Mouse (Mus musculus) Patski (cell line): ENCODE data around the gene Ugt1a2. TPM values are rescaled to one million over a fixed set of nuclear protein-coding genes. Genes with fewer than 3 reads are reported as not detected.
A peak's percentile ranks its signal among the peaks of the same experiment; 100 is the strongest.

Experiments used
- ATAC-seq: fragments of 100-300 bp; one replicate; pipeline ENCODE4 v1.8.0; 2021
- CTCF ChIA-PET: fragments of 350-600 bp; sonication (Branson Sonifier 250); formaldehyde crosslinking; loops from one replicate; lab custom pipeline; 2022; ENCODE audit warnings: inconsistent platforms; lab: Charles Lee
- POLR2A ChIA-PET: fragments of 350-600 bp; sonication (Branson Sonifier 250); formaldehyde crosslinking; loops from one replicate; lab custom pipeline; 2022; ENCODE audit warnings: antibody characterized with exemption, inconsistent platforms; lab: Charles Lee
- DNase-seq: peaks from one replicate; pipeline ENCODE4 v3.0.0-alpha.2; 2011; ENCODE audit warnings: low read depth, low spot score
- H3K27me3 ChIP-seq: fragments of 371-371 bp; one replicate; pipeline ENCODE4 v1.5.1; 2021
- CTCF ChIP-seq: fragments of 100-300 bp; IDR thresholded peaks from one replicate; pipeline ENCODE4 v1.5.1; 2021
- in situ Hi-C: fragments of 300-500 bp; cut with MboI; formaldehyde crosslinking; loops from 3 replicates; pipeline ENCODE4 v1.11.1; 2018; ENCODE audit warnings: low pct_unique_long_range_greater_than_20kb, mixed read lengths
- polyA plus RNA-seq: library from polyadenylated mRNA; unstranded; gene quantifications from one replicate; pipeline ENCODE4 v1.2.3, GENCODE M21; 2021

Gene Ugt1a2
- polyA plus RNA-seq, 1 experiment from 2014 or later: 5.6 TPM

DNA sequence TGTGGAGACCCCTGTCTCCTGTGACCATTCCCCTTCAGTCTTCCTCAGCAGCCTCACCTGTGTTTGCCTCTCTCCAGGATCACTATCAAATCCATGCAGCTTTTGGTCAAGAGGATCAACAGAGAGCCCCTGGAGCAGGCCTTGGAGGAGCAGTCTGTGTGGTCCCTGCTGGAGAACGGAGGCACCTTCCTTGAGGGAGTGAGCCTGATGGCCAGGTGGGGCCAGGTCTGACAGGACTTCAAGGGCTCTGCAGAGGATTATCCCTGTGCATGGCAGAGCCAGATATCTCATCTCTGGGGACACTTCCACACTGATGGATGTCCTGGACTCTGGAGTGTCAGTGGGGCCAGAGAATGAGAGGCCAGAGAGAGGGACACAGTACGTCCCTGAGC is 55.1 kb downstream of the Ugt1a2 start:
- no peak for TF ChIP-seq CTCF
- ChIA-PET POLR2A (no interaction called here), CTCF (interaction anchor here (1.1 to 1.2 kb wide), 2 partner anchors 13 to 28 kb away, joined by 3 read pairs; no protein-coding TSS in a partner anchor)
- in situ Hi-C loops: no loop called here
- ATAC-seq (no peak), DNase-seq (no peak)
- H3K27me3 ChIP-seq: no peaks in the 10 kb centered on the region

DNA sequence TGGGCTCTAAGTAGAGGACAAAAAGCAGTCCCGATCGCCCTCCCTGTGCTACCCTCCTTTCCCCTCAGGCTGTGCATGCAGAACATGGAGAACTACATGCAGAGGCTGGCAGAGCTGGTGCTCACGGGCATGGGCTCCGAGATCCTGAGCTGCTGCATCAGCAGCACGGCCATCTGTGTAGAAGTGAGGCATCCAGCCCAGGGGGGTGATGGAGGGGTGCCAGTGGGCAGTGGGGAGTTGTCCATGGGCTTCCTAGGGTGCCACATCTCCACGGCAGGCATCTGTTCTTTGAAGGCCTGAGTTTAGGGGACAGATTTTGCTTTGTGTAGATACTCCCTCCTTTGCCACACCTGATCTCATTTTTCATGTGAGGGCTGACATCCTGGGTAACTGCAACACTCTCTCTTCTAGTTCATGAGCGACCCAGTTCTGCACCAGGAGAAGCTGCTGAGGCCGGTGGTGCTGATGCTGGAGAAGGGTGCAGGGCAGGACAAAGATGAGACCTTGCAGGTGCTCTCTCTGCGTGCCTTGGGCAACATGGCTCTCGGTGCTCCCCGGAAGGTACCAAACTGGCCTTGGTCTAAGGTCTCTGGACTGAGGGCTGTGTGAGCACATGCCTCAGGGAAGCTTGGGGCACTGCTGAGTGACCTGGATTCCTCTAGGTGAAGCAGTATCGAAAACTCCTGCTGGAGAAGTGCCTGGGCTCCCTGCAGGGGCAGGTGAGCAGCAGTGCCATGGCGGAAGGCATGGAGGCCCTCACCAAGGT is 55.8 kb downstream of the Ugt1a2 start:
- ChIA-PET POLR2A (interaction anchor here (1.2 kb wide), 1 partner anchor 22 kb away, joined by 4 read pairs; the partner anchor contains the start of genes Hjurp and Trpm8), CTCF (interaction anchor here (0.7 to 2.1 kb wide), 5 partner anchors 8 to 32 kb away, joined by 3 to 8 read pairs (median 4); partner anchors contain the start of genes Hjurp and Trpm8)
- in situ Hi-C loops: no loop called here
- no peaks in the 10 kb centered on the region for H3K27me3 ChIP-seq
- DNase-seq (no peak), ATAC-seq (no peak)
- TF ChIP-seq CTCF: no peak

DNA sequence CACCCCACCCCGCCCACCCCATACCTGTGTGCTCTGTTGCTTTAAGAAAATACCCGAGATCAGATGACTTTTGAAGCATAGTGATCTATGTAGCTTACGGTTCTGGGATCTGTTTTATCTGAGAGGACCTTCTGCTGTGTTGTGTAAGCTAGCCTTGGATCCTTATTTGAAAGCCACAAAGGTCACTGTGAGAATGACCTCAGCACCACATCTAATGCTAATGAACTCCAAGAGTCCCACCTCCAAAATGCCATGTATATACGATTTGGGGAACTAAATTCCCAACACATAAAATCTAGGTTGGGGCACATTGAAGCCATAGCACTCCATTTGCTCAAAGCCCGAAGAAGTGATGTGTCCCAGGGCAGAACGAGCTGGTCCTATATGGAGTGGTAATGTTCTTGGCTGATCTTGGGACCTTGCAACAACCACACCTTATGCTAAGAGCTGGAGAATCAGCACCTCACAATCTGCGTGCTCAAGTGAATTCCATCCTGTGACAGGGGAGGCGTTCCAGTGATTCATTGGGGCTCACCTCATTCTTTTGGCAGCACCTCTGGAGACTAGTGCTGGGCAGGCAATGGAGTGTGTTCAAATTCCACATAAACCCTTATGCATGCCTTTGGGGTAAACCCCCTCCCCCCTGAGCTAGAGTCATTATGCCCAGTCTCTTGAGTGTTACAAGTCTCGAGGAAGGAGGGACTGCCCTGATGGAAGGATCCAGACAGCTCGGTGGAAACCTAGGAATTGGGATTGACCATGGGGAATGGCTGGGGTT is 56.7 kb downstream of the Ugt1a2 start:
- DNase-seq (peak; percentile 71), ATAC-seq (peak; percentile 18)
- ChIA-PET CTCF (interaction anchor here (1.0 to 2.1 kb wide), 6 partner anchors 9 to 44 kb away, joined by 4 to 8 read pairs (median 5); partner anchors contain the start of genes Hjurp and Trpm8), POLR2A (interaction anchor here (1.2 to 1.6 kb wide), 2 partner anchors 9 to 21 kb away, joined by 3 to 4 read pairs; partner anchors contain the start of genes Hjurp and Trpm8)
- no peaks in the 10 kb centered on the region for H3K27me3 ChIP-seq
- TF ChIP-seq CTCF: no peak
- in situ Hi-C loops: no loop called here

- CTCF ChIA-PET: interaction anchor here (0.7 to 2.1 kb wide), 7 partner anchors 8 to 46 kb away, joined by 3 to 8 read pairs (median 4); partner anchors contain the start of genes Hjurp, Trpm8 and Ugt1a1
- no peaks in the 10 kb centered on the region for H3K27me3 ChIP-seq
- ATAC-seq: no peak
- TF ChIP-seq CTCF: no peak
- DNase-seq: no peak
- POLR2A ChIA-PET: interaction anchor here (0.6 to 1.6 kb wide), 2 partner anchors 8 to 17 kb away, joined by 3 to 4 read pairs; no protein-coding TSS in a partner anchor
- in situ Hi-C loops: no loop called here
These were observed 57.3 kb downstream of the Ugt1a2 start for GRCm38 (mm10) chr1:88257681-88258080.

- ATAC-seq: no peak
- in situ Hi-C loops: no loop called here
- no peak for TF ChIP-seq CTCF
- DNase-seq: no peak
- ChIA-PET POLR2A (interaction anchor here (0.6 to 1.6 kb wide), 2 partner anchors 8 to 16 kb away, joined by 3 to 4 read pairs; no protein-coding TSS in a partner anchor), CTCF (interaction anchor here (0.7 kb wide), 1 partner anchor 47 kb away, joined by 3 read pairs; the partner anchor contains the start of gene Ugt1a1)
- no peaks in the 10 kb centered on the region for H3K27me3 ChIP-seq
These were observed 58.0 kb downstream of the Ugt1a2 start for GRCm38 (mm10) chr1:88258361-88258760.

- DNase-seq (peak; percentile 73), ATAC-seq (no peak)
- POLR2A ChIA-PET: no interaction called here
- H3K27me3 ChIP-seq: no peaks in the 10 kb centered on the region
- no peak for TF ChIP-seq CTCF
- CTCF ChIA-PET: no interaction called here
- in situ Hi-C loops: no loop called here
These were observed 58.7 kb downstream of the Ugt1a2 start for GRCm38 (mm10) chr1:88258881-88259642.

DNA sequence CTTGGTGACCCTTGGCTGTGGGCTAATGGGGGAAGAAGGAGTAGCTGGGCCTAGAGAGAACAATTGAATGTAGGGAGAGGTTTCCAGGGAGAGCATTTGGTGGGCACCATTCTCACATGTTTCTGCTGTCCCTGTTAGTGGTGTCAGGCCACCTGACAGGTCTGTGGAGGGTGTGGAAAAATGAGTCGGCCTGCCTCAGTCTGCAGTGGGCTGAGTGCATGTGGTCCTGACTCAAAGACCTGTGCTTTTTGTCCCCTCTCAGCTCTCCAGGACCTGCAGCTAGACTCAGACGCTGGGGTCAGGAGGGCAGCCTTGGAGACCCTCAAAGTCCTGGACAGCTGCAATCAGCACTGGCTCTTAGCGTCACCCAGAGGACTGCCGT is 59.2 kb downstream of the Ugt1a2 start:
- ATAC-seq: no peak
- ChIA-PET POLR2A (no interaction called here), CTCF (no interaction called here)
- TF ChIP-seq CTCF: no peak
- no peaks in the 10 kb centered on the region for H3K27me3 ChIP-seq
- in situ Hi-C loops: no loop called here
- no peak for DNase-seq

DNA sequence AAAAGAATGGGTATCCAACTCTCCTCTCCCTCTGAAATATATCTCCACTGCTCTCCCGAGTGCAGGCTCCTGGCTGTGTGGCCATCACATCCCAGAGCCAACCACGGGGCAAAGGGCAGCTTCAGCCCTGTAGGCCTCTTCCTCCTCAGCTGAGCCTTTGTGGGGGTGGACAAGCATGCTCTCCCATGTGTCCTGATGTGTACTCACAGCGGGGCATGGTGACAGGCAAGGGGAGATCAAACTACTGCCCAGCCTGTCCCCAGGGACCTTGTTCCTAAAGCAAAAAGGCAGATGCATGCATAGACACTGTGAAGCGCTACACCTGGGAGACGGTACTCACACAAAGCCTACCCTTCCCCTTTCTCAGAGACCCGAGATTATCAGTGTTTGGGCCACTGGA is 59.7 kb downstream of the Ugt1a2 start:
- ATAC-seq (no peak), DNase-seq (no peak)
- in situ Hi-C loops: no loop called here
- CTCF ChIA-PET: no interaction called here
- no peak for TF ChIP-seq CTCF
- no peaks in the 10 kb centered on the region for H3K27me3 ChIP-seq
- POLR2A ChIA-PET: no interaction called here

GRCm38 (mm10) chr1:88260604-88261377 is 60.4 kb downstream of the Ugt1a2 start:
- POLR2A ChIA-PET: no interaction called here
- DNase-seq (no peak), ATAC-seq (no peak)
- no peaks in the 10 kb centered on the region for H3K27me3 ChIP-seq
- TF ChIP-seq CTCF: no peak
- CTCF ChIA-PET: interaction anchor here (0.8 to 6.8 kb wide), 2 partner anchors 8 to 16 kb away, joined by 3 to 93 read pairs; partner anchors contain the start of genes Hjurp and Trpm8
- in situ Hi-C loops: no loop called here
